Mouse (Mus musculus) thymus, postnatal 36 days (tissue): ENCODE measurements around the gene Pdha1.

Source experiments
- DNase-seq, 2 experiments: peaks; one replicate each; pipeline ENCODE4 v3.0.0; 2022; ENCODE audit warnings: mixed read lengths in 2 of 2

The Pdha1 gene

DNA sequence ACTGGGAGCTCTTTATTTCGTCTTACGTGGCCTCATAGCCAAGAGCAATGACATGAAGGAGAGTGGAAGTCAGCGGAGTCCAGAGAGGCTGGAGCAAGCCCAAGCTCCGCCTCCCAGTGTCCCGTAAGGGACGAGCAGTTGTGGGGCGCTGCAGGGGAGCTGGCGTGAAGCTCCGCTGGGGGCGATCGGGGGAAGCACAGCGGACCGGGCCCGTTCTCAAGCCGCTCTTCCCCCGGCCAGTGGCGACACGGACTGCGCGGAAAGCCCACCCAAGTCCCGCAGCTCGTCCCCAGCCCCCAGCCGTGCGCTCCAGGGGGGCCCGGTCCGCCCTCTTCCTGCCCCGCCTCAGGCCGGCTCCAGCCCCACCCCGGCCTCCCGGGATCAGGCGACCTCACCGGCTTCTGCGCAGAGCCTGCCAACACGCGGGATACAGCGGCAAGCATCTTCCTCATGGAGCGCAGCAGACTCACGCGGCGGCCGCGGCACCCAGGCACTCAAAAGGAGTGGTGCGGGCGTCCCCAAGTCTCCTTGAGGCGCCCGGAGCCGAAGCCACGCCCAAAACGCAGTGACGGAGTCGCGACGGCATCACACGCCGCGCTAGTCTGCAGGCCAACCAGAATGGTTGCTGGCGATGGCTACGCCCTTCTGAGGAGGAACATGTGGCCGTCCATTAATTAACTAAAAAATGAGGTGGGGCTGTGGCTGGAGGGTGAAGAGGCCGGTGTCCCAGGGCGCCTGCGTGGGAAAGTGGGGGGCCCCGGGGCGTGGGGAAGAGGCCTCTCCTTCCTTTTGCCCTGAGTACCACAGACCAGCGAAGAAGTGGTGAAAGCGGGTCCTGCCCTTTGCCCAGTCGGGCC, at the start of gene Pdha1:
Gene Pdha1 (minus strand): TSS at position 553 of the 857 bp plus-strand sequence.
- peak; percentile 81 to 86 for DNase-seq

DNA sequence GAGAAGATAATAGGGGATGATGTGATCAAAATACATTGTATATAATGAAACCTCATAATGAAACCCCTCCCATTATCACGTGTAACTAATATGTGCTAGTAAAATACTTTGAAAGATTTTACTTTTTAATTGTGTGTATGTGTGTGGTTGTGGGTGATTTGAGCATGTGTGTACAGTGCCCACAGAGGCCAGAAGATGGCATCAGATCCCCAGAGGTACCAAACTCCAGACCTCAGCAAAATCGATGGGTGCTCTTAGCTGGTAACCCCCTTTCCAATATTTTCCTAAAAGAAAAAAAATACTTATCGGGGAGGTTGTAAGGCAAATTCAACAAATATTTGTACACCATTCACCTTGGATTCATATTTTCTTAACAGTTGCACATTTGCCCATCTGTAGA, 40.8 kb upstream of the Pdha1 start:
- no peak for DNase-seq

DNA sequence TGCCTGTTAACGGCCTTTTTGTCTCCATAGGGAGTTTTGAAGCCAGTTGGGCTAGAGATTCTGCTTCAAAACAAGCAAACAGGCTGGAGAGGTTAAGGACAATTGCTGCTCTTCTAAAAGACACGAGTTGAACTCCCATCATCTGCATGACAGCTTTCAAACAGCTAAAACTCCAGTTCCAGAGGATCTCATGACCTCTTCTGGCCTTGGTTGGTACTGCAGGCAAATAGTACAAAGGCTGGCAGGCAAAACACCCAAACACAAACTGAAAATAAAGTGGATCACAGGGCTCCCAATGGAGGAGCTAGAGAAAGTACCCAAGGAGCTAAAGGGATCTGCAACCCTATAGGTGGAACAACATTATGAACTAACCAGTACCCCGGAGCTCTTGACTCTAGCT, 31.9 kb upstream of the Pdha1 start:
- peak; percentile 41 to 54 for DNase-seq

DNA sequence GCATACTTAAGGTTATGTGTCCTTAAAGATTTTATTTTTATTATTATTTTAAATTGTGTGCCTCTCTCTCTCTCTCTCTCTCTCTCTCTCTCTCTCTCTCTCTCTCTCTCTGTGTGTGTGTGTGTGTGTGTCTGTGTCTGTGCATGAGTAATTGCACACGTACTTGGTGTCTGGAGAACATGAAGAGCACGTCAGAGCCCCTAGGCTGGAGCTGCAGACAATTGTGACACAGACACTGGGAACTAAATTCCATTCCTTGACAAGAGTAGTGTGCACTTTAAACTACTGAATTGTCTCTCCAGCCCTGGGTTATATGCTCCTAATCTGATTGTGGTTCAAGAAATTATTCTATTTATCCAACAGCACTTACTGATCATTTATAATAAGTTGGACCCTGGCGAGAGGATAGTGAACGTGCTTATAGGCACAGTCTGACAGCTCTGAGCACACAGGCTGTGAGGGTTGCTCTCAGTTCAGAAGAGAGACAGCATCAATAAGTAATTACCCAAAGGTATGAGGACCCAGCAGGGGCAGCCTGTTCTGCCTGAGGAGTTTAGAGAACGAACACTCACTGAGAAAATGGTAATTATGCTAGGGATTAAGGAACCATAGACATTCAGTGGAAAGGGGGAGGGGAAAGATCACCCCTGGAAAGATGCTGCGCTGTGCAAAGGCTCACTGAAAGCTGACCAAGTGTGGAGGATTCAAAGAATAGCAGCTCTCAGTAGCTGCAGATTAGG, 28.2 kb upstream of the Pdha1 start:
- DNase-seq, result no peak

DNA sequence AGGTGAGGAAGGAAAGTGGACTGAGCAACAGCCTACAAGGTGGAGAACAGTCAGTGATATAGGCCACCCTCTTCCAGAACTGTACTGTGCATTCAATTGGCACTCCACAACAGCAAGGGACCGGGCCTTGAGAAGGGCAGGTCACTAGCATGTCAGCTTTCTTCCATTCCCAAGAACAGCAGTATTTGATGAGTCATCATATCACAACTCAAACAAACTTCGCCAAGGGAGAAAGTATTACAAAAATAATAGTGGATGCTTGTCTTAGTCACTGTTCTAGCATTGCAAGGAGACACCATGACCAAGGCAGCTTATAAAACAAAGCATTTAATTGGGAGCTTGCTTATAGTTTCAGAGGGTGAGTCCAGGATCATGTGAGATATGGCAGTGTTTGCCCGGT, 26.0 kb upstream of the Pdha1 start:
- DNase-seq, result no peak

DNA sequence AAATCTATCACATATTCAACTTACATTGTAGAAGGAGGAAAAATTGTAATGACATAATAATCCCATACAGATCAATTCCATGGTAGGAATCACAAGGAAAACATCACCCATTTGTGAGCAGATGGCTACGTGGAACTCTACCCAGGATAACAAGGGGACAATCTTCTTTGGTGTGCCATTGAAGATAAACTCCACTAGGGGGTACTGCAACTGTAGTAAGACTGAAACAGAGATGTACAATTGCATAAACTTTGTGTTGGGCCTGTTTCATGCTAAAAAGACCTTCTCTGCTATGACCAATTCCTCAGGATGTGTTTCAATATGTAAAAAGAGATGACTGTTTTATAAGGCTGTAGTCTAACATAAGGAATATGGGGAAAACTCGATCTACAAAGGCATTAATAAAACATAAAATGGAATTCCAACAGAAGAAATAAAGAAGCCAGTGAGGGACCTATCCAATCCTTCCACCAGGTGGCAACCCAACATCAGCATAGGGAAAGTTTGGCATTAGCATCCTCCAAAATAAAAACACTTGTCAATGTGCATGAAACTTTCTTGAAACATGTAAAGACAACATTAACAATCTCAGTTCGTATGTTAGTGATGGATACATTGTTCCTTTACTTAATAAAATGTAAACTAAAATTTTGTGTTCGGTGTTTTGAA, 15.1 kb upstream of the Pdha1 start:
- DNase-seq, result no peak

DNA sequence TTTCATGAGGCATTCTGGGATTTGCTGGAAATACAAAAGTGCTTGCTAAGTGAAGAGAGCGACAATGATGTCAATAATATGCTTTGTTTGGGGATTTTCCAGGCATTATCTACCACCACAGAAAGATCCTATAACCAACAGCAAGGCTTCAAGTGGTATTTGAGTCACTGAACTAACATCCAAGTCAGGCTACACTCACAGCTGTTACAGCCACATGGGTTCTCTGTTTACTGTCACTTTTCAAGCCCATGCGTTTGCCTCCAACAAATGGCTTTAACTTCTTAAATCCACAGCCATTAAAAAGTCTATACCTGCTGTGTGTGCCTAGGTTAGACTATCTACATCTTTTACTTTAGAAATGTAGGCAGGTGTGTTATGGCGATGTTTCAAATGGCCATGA, 10.6 kb upstream of the Pdha1 start:
- DNase-seq, result no peak

DNA sequence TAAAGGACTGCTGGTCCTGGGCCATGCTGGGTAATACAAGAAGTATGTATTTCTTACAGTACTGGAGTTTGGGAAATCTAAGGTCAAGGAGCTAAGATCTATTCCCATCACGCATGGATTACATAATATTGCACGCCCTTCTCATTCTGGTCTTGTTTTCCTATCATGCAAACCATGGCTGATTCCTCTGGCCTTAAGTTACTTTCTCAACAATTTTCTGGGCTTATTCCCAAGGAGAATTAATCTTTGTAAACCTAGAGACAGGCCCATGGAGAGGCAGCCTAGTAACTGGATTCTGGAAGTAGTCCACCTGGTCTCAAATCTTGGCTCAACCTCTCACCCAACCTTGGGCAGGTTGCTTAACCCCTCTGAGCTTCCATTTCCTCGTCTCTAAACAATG, 9.2 kb upstream of the Pdha1 start:
- no peak for DNase-seq

DNA sequence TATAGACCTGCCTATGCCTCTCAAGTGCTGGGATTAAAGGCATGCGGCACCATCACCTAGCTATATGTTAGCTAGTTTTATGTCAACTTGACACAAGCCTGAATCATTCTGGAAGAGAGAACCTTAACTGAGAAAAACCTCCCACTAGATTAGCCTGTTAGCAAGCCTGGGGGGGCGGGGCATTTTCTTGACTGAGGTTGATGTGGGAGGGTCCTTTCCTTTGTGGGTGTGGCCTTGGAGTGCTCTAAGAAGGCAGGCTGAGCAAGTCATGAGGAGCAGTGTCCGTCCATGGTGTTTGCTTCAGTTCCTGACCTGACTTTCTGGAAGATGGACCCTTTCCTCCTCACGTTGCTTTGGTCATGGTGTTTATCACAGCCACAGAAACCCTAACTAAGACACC, 8.6 kb upstream of the Pdha1 start:
- DNase-seq, result no peak

DNA sequence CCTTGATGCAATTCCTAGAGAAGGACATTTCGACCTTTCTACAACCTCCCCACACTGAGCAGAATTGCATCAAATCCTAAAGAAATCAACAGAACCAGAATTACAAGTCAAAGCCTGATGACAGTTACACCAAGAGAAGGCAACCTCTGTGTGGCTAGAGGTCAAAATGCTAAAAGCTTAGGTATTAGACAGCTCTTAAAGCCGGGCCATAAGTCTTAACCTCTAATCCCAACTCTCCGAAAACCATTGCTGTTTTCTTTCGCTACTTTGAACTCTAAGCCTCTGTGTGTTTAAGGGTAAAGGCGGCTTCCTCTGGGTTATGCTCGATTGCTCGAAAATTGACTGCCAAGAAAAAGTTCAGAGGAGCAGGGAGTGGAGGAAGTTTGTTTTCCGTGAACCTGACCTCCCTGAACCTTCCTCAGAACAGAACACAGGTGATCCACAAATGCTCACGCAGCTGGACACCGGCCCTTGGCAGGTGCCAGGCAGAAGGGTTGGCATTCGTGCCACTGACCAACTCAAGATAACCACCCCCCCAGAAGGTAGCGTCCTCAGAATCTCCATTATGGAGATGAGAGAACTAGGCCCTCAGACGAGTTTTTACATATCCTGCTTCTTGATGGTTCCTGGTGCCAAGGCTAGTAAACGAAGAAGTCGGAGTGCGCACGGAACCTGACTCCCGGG, 894 bp downstream of the Pdha1 start:
- peak in 1 of 2 experiments; percentile 15 for DNase-seq

DNA sequence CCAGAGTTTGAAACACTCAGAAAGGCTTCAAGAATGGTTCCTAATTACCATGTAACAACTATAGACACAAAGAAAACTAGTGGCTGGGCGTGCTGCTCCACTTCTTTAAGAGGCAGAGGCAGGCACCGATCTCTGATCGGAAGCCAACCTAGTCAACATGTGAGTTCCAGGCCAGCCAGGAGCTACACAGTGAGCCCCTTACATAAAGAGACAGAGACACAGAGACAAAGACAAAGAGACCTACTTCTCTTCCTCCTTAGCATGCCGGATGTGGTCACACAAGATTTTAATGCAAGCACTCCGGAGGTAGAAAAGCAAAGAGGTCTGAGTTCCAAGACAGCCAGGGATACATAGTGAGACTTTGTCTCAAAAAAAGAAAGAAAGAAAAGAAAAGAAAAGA, 2.1 kb downstream of the Pdha1 start:
- peak; percentile 27 to 35 for DNase-seq

DNA sequence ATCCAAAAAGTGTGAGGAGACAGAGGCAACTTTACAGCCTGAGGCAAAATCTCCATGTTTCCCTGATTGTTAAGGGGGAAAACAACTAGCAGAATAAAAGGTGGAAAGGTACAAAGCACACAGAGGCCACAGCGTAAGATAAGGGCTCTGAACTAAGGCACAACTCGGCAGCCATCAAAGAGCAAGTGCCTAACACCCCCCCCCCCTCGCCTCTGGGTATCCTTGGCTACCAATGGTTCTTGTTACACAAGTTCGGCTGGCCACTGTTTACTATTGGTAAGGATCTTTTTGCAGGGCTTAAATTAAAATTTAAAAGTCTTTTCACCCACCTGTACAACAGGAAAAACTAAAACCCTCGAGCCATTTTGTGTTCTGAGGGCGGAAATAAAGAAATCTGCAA, 2.5 kb downstream of the Pdha1 start:
- no peak for DNase-seq

DNA sequence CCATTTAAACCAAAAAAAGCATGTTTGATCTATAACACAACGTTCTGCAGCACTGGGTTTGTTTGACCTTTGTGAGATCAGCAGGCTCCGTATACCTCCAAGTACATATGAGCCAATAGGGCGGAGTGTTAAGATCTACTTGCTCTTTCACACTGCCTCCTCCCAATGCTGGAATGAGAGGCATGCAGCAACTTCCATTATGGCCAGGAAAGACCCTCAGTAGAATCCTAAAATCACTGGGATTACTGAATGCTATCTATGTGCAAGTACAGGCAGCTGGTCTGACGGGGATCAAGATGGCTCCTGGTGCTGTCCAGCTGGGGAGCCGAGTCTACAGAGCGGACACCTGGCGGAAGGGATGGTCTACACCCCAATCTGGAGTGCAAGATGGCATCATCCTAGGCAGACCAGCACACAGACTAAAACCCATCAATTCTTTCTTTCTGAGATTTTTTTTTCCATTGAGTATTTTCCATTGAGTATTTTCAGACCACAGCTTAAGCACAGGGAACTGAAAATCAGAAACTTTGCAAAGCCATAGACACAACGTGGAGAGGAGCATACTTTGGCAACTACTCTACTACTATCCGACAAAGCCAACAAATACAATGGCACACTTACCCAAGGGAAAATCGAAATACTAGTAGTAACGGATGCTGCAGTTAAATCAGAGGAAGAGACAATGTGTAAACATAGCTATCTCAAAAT, 3.9 kb downstream of the Pdha1 start:
- no peak for DNase-seq

DNA sequence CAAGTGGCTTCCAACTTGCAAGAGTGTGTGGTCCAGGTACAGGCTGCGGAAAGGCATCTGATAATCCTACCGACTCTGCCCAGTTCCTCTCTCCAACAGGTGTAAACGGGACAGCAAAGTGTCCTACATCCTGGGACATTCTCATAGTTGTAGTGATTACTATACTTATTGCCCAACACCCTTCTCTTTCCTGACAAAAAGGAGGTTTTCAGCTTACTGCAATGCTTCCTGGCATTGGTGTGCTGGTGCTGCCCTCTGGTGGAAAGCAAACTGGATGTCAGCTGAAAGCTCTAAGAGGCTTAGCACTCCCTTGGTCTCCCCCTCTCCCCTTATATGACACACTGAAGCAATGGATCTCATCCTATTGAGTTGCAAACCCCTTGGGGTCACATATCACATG, 21.6 kb downstream of the Pdha1 start:
- DNase-seq, result peak; percentile 41 to 43

DNA sequence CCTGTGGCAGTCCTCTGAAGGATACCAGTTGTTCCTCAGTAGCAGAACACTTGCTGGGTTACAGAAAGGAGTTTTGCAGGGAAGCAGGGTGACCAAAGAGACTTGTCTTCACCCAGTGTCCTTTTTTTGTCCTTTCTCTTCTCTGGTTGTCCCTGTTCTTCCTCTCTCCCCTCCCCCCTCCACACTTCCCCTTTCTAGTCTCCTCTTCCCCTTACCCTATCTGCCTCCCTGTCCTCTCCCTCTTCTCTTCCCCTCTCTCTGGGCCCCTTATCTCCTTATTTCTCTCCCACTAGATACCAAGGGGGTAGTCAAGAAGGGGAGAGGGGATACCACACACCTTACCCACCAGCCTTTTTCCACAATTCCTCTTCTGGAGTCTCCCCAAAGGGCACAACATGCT, 22.1 kb downstream of the Pdha1 start:
- DNase-seq, result no peak

DNA sequence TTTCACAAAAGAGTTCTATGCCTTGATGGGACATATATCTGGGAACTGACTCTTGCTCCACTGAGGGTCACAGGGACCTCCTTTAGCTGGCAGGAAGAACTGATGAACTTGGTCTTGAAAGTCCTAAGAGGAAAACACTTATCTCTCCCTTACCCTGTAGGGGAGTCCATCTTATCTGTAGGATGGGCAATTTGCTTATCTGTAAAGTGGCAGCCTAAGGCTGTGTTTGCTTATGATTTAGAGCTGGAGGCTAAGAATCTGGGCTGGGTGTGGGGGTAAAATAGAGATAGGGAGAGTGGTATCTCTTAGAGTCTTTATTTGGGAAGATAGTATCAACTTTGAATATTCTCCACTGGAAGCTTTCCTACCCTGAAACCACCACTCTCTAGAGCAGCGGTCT, 24.4 kb downstream of the Pdha1 start:
- no peak for DNase-seq

DNA sequence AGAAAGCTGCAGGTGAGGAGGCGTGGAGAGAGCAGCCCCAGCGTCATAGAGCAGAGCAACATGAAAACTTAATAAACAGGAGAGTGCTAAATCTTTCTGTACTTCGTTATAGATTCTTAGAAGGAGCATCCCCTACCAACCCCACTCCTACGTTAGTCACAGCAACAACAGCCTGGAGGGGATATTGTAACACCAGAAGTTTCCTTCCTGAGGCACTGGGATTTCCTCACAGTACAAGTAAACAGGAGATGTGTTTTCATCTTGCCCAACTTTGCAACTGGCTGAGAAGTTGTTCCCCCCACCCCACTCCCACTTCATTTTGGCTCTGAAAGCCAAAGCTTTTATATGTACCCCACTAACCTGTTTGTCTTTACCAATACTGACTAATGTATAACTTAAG, 30.4 kb downstream of the Pdha1 start:
- no peak for DNase-seq

DNA sequence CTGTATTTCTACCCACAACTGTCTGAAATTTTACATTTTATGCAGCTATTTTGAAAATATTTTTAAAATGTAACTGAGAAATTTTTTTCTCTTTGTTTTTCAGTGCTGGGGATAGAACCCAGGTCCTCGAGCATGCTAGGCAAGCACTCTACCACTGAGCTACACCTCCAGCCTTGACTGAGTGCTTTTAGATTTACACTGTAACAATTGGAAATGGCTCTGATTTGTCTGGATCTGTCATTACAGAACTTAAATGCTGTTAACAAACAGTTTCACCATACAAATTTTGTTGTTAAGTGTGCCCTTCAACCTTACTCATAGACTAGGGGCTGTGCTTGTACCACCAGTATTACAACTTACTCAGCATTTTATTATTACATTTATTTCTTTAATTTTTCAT, 46.2 kb downstream of the Pdha1 start:
- no peak for DNase-seq
